Mouse (Mus musculus) granulocyte monocyte progenitor cell, adult 5-6 weeks (primary cell): ENCODE results near the gene Serp2. TPM values are rescaled to one million over a fixed set of nuclear protein-coding genes. Genes with fewer than 3 reads are reported as not detected.
A peak's percentile ranks its signal among the peaks of the same experiment; 100 is the strongest.

ENCODE experiments used
- ATAC-seq: replicated peaks from 2 replicates; pipeline ENCODE4 v1.8.0; 2016; ENCODE audit warnings: mild to moderate bottlenecking, moderate TSS enrichment, inconsistent platforms; ENCODE audit not compliant: poor library complexity, severe bottlenecking
- total RNA-seq, 2 experiments: library from RNA; stranded (forward) in 1 of 2; stranded (reverse) in 1 of 2; fragments of 200-712, 200-1000 nt in 1 of 2; fragments of >200 nt in 1 of 2; fragmentation: Nextera tagmentation in 1 of 2; gene quantifications; 2 replicates each; pipeline ENCODE4 v1.2.3; 2014 to 2017

Serp2 gene
- total RNA-seq, 2 experiments from 2014 or later, result not detected

GRCm38 (mm10) chr14:76531027-76531660 is 25.5 kb downstream of the Serp2 start:
- ATAC-seq, result no peak

DNA sequence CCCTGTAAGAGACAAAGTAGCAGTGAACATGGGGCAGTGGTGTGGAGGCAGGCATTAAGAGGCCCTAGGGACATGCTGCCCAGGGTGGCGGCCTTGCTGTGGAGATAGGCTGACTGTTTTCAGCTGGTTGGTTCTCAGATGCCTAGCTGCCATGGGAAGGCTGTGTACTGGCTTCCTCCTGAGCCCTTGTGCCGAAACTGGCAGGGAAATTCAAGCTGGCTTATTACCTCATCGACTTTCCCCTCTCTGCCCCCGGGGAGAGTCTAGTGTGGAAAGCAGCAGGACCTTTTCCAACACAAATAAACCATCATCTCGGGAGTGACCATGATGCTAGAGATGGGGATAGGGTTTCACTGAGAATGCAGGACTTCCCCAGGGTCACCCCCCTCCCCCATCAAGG is 28.0 kb downstream of the Serp2 start:
- no peak for ATAC-seq

DNA sequence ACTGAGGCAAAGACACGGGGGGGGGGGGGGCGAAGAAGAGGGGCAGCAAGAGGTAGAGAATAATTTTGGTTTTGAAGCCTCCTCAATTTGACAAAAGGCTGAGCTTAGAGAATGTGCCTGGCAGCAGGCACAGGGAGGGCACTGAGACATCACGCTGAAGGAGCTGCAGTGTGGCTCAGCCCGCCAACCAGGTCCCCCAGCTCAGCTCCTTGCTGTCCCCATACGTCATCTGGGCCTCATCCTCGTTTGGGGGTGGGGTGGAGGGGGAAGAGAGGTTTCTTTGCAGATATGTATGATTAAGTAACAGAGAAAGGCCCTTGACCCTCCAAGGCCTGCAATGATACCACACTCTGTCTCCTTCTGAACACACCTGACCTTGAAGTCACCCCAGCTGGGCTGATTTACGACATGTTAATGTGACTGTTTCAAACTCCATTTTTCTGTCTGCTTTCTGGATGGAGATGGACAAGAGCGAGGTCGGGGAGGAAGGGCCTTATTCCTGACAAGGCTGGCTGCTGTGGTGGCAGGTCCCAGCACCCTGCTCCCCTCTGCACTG is 28.9 kb downstream of the Serp2 start:
- no peak for ATAC-seq

- ATAC-seq, result no peak
Observed at GRCm38 (mm10) chr14:76527030-76527719, 29.5 kb downstream of the Serp2 start.

DNA sequence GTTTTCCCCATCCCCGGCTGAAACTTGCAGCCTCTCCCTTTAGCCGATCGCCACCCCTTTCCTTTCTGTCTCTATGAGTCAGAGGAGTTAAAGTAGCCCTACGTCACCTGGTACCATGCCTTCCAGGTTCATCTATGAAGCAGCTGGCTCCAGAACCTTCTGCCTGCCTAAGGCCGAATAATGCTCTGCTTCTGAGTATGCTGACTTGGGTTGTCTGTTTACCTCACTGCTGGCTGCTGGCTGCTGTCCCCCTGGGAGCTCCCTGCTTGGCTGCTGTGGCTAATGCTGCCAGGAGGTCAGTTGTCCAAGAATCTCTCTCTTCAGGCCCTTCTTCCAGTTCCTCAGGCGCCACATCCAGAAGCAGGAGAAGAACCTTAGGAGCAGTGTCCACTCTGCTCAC is 30.2 kb downstream of the Serp2 start:
- ATAC-seq, result no peak

DNA sequence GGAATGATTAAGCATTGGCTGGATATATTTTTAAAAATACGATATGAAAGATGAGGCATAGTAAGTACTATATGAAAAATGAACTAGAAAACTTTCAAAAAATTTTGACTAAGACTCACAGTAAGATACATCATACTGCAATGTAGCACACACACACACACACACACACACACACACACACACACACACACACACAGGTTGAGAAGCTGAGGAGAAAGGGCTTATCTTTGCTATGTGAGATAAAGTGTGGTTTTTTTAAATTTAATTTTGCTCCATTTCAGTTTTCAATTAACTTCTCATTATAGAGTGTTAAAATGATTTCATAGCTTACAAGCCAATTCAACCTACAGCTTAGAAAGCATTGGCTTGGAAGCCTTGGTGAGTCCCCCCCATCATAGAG is 33.3 kb downstream of the Serp2 start:
- no peak for ATAC-seq

DNA sequence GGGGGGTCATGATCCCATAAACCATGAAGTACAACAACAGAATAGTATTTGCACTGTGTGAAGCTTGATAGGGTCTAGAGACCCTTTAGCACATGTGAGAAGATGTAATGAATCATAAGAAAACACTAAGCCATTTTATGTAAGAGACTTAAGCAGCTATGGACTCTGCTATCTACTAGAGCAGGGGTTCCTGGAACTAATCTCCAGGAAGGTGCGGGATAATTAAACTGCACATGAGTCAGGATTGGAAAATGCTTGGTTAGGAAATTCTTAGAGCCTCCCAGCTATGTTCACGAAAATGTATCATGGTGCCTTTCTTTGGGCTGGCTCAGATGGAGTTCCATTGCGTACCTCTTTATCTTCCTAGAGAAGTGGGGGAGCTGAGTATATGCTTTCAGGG is 35.4 kb downstream of the Serp2 start:
- ATAC-seq, result no peak

DNA sequence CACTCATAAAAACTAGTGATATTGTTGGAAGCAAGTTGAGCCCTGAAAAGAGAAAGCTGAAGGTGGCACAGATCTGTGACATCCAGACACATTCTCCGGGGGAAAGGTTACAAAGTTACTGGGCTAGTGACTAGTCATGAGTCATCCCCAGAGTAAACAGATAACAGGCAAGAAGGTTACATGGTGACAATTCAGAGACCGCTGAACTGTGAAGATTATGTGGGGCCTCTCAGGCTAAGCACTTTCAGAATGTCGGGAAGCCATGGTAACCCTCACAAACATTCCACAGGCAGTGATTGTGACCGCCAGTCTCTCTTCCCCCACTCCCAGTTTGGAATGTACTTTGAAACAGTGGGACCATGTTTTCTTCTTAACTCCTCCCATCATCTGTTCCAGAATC is 36.1 kb downstream of the Serp2 start:
- ATAC-seq, result no peak

GRCm38 (mm10) chr14:76518217-76518616 is 38.5 kb downstream of the Serp2 start:
- peak; percentile 77 for ATAC-seq

DNA sequence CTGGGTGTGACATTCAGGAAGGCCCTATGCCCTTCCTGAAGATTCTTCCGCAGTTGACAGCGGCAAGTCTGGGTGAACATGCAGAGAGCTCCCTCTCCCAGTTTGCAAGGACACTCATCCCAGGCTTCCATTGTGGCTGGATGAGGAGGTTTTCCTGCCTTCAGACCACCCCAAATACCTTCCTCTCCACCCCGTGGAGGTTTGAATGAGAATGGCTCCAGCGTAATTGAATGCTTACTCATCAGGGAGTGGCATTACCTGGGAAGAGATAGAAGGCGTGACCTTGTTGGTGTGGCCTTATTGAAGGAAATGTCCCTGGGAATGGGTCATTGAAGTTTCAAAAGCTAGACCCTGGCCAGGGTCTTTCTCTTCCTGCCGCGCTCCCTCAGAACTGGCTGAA is 41.1 kb downstream of the Serp2 start:
- no peak for ATAC-seq

GRCm38 (mm10) chr14:76514050-76514585 is 42.6 kb downstream of the Serp2 start:
- ATAC-seq, result no peak

DNA sequence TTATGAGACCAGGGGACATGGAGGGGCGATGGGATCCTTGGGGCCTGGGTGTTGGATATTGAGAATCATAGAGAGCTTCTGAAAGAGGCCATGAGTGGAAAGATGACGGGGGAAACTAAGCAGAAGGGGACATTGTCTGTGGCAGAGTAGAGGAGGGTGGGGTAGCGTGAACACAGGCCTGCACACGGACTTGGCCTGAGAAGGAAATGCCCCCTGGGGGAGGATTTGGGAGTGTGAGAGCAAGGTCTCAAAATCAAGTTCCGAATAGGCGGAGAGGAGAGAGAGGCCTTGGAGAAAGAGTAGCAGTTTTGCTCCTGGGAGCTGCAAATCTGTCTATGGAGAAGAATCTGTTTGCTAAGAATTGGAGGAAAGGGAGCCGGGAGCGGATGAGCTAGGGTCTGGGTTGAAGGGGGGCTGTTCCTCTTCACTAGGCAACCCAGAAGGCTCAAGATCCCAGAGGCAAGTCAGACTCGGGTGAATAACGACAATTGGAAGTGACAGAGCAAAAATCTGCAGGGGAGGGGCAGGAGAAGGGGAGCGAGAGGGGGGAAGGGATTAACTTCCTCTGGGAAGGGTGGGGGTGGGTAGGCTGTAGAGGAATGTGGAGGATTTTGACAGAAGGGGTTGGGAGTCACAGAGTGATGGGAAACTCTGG is 43.2 kb downstream of the Serp2 start:
- ATAC-seq, result no peak

DNA sequence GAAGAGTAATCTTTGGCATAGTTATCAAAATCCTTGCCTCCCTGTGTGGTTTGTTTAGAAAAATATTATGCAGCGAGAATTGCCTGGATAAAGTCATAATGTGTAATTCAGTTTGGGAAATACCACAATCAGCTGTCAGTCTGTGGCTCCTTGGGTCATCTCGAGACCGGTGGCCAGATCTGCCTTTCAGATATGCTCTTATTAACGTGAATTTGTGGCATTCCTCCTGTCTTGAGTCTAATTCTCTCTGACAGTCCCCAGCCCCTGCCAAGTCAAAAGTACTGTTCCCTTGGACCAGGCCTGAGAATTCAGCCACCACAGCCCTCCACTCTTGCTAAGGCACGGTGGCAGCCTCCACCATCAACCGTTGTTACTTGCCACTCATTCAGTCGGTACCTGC is 44.7 kb downstream of the Serp2 start:
- ATAC-seq, result no peak

- no peak for ATAC-seq
Observed at GRCm38 (mm10) chr14:76508701-76509100, 48.0 kb downstream of the Serp2 start.

DNA sequence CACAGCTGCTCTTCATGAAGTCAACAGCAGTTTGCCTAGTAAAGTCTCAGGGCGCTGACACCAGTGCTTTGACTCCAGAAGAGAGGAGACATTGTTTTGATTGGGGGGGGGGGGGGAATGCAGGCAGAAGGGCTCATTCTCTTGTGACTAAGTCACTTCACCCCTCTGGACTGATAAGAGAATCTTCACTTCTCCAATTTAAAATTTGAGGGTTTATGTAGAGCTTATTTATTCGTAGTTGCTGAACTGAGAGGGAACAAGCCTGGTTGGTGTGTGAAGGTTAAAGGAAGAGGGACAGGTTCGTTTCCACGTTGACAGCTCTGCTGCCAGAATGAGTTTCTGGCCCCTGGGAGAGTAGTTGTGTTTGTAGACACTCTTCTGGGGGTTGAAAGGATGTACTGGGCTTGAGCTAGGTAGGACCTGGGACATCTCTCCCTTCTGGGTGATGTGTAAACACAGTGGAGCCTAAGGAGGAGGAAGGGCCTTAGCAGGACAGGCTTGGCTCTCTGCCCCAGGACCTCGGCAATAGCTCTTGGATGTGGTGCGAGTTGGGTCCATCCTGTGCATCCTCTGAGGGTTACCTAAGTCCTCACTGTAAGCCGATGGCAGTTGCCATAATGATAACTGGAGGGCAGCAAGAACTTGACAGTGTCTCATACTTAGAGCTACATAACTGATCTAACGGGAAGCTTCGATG is 48.7 kb downstream of the Serp2 start:
- ATAC-seq, result no peak

DNA sequence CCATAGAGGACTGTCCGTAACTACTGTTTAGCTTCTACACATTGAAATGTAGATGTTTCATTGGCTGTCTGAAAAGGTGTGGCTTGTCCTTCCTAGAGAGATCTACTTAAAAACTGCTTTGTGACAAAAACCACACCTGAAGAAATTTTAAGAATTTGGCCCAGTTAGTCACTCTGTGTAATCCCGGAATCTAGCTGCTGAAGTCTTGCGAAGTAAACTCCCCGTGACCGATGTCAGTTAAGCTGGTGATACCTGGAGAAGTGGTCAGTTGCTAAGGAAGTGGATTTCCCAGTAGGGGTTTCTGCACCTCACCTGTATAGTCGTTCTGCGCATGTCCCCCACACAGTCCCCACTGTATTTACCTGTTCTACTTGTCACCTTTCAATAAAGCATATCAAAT is 49.3 kb downstream of the Serp2 start:
- ATAC-seq, result no peak

- ATAC-seq, result no peak
Observed at GRCm38 (mm10) chr14:76506425-76507205, 50.1 kb downstream of the Serp2 start.

DNA sequence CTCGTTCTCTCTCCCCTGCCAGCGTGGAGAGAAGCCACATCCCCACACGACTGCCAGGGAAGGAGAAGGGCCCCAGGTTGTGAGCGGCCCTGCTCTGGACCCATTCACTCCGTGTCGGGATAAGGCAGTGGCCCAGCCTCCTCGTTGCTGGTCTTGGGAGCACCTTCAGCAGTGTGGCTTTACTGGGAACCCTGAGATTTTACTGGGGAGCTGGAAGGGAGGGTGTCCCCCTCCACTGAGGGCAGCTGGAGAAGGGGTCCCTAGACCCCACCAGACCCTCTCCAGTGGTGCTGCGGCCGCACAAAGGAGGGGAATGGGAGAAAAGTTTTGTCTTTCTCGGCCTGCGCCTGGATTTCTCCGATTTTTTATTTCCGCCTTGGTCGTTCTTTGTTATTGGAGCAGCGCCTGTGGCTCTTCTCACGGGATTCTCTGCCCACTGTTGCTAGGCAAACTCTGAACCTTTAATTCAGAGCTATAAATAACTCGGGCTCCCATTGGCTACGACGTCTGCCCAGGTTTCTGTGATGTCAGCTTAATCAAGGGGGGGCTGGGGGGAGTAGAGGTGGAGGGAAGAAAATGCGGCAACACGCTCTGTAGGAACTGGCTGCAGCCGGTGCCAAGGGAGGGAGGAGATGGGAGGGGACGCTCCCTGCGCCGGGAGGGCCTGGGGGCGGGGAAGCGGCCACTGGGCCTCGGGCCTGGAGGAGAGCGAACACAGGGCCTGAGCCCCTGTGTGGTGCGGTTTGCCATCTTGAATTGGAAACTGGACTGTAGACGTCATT is 51.1 kb downstream of the Serp2 start:
- peak; percentile 58 for ATAC-seq

DNA sequence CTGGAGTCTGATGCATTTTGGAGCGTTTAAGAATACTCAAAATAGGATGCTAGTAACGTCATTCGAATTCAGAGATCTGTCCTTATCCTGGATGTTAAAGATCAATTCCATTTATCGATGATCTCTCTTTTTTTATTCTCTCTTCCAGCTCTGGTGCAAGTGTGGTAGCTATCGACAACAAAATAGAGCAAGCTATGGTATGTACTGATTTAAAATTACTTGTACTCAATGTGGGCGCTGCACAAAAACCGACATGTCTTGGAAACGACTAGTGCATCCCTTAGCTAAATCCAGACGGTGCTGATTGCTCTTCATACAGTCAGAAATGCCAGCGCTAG is 51.6 kb downstream of the Serp2 start:
- ATAC-seq, result no peak
